Mouse (Mus musculus) megakaryocyte, embryonic 14.5 days (primary cell): ENCODE results near the gene Mapk1.

Experiments
- FLI1 ChIP-seq: IDR thresholded peaks from 2 replicates; pipeline ENCODE4 v1.6.1; 2012; ENCODE audit warnings: low read length, inconsistent platforms, mixed read lengths
- GATA1 ChIP-seq: IDR thresholded peaks from 3 replicates; pipeline ENCODE4 v1.6.1; 2012; ENCODE audit warnings: mixed read lengths, low read length, inconsistent platforms, borderline replicate concordance

DNA sequence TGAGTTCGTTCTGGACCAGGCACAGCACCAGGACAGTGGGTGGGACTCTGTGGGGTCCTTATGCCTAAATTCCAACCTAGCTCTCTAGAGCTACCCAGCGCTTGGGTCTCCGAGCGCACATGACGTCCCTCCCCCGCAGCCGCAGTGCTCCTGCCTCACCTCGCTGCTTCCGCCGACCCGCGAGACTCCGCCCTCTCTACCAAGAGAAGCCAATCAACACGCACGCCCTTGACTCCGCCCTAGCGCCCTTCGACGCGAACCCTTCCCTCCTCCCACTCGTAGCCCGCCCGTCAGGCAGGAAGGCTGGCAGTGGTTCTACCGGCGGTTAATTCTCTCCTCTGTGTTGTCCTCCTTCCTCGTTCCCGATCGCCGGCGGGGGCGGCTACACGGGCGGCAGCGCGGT, at the start of gene Mapk1:
- TF ChIP-seq FLI1 (no peak), GATA1 (no peak)
